Mouse (Mus musculus) v-Abl transformed pro-B cells (cell line): Measurements from ENCODE around the gene Tob1.

ENCODE experiments used
- in situ Hi-C, 2 experiments: fragments of 400-800 bp; cut with MboI; formaldehyde crosslinking; loops; one replicate each; pipeline ENCODE4 v1.15.1; 2025; ENCODE audit not compliant: unreplicated experiment in 2 of 2

Gene Tob1

GRCm38 (mm10) chr11:94211124-94211603 is at the start of gene Tob1:
Gene Tob1, plus strand, starts transcription at chr11:94211454.
- in situ Hi-C loops = no loop called here

- in situ Hi-C loops = no loop called here
Observed at GRCm38 (mm10) chr11:94161867-94162581, 49.2 kb upstream of the Tob1 start.

GRCm38 (mm10) chr11:94163005-94163767 is 48.1 kb upstream of the Tob1 start:
- in situ Hi-C loops = no loop called here

DNA sequence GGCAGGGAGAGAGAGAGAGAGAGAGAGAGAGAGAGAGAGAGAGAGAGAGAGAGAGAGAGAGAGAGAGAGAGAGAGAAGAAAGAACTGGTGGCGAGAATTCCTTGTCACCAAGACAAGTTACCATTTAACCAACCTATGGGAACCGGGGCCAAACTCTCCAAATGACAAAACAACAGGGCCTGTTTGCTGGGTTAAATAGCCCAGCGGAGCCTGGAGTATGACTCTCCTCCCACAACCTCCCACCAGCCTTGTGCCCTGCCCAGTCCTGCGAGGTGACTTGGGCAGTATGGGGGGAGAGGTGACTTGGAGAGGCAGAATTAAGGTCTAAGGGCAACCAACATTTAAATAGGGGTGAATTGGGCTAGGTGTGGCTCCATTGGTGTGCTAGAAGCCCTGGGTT is 45.5 kb upstream of the Tob1 start:
- in situ Hi-C loops = no loop called here

GRCm38 (mm10) chr11:94168238-94168637 is 43.0 kb upstream of the Tob1 start:
- in situ Hi-C loops = no loop called here

- in situ Hi-C loops = no loop called here
Observed at GRCm38 (mm10) chr11:94169596-94169995, 41.7 kb upstream of the Tob1 start.

DNA sequence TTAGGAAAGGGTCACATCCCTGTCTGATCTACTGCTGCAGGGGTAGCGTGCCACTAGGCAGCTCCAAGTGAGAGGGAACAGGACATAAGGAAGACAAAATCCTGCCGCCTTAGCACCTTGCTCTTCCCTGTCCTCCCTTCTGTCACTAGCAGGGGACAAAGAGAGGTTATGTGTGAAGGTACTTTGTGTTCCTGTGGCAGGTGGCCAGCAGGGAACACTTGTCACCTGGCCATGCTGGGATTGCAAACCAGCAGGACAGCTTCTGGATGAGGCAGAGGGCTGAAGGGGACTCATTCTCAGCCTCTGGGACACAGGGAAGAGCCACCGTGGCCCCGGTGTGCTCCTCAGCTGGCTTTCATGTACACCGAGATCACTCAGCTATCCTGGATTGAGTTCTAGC is 39.6 kb upstream of the Tob1 start:
- in situ Hi-C loops = no loop called here

DNA sequence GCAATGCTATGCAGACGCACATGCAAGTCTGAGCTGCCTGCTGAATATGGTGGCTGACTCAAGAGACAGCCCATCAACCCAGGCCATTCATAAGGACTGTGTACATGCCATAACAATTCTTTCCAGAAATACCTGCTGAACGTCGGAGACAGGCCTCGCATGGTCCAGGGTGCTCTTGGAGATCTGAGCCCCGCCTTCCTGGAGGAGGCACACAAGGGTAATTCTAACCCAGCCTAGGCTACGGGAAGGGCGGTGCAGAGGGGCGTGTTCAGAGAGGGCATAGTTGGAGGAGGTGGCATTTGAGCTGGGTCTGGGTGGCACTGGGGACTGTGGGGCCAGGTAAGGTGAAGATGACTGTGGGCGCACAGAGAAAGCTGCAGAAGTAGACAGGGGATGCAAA is 39.1 kb upstream of the Tob1 start:
- in situ Hi-C loops = no loop called here

DNA sequence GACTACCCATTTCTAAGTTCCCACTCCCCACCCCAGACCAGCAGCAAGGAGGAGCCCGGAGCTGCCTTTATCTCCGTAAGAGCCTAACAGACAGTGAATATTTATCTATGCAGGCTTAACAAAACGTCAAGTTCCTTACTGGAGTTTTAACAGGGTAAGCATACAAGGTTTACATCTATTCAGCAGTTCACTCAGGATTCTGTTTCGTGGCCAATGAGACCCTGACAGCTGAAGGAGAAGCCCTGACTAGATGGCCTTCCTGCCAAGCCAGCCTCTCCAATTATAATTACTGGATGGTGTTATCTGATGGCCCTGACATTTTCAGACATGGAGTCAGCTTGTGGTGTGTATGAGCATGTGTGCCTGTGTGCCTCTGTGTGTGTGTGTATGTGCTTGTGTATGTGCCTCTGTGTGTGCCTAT is 37.5 kb upstream of the Tob1 start:
- in situ Hi-C loops = no loop called here

DNA sequence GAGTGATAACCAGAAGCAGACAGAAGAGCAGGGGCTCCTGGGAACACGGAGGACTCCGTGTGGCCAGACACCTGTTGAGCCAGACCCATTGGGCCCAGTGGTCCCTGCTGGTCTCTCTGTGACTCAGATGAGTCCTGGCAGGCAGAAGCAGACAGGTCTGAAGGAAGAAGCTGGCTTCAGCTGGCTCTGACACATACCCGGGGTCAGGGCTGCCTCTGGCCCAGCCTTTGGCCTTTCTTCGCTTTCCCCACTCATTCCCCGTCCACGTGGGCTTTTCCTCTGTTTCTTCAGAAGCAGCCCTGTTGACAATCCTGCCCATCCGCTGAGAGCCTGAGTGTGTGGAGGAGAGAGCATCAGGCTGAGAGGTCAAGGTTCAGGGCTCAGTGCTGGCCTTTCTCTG is 36.0 kb upstream of the Tob1 start:
- in situ Hi-C loops = no loop called here

GRCm38 (mm10) chr11:94175694-94176093 is 35.6 kb upstream of the Tob1 start:
- in situ Hi-C loops = no loop called here

DNA sequence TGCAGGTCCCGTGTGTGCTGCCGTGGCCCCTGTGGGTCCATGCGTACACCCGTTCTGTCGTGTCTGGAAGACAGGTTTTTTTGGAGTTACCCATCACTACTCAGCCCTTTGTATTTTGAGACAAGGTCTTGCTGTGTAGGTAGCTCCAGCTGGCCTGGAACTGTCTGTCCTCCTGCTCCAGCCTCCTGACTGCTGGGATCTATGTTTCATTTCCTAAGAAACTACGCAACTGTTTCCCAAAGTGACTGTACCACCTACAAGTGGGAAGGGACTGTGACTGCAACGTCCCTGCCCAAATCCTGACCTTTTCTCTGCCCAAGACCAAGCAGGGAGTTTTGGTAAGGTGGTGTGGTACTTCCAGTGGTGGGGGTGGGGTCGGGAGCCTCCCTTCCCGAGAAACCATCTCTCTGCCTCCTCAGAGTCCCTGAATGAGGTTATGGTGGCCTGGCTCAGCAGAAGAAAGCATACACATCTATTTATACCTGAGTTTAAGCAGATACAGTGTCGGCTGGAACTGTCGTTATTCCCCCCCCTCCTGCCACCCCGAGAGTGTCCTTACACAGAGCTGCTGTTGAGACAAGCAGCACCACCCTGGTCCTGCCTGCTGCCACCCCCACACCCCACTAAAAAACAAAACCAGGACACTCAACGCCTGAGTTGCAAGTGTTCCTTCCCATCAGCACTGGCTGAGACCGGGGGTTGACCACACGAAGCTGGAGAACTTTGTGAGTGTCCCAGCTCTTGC is 33.2 kb upstream of the Tob1 start:
- in situ Hi-C loops = no loop called here

GRCm38 (mm10) chr11:94179768-94180167 is 31.5 kb upstream of the Tob1 start:
- in situ Hi-C loops = no loop called here

- in situ Hi-C loops = no loop called here
Observed at GRCm38 (mm10) chr11:94180194-94180593, 31.1 kb upstream of the Tob1 start.

- in situ Hi-C loops = no loop called here
Observed at GRCm38 (mm10) chr11:94181694-94182093, 29.6 kb upstream of the Tob1 start.

DNA sequence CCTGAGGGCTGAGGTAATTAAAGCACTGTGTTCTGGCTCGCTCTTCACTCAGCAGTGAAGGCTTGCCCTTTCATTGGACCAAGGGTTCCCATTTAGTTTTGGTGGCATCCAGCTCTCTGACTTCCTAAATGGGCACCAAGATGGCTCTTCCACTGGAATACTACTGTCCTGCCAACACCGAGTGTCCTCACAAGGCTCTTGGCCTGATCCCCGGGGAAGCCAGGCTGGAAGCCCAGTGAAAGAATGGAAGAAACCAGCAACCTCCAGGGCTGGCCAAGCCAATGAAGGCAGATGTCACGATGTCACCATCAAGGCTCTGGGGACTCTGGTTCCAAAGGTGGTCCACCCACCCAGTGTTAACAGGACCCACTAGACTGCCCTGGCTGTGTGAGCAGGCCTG is 28.5 kb upstream of the Tob1 start:
- in situ Hi-C loops = no loop called here

DNA sequence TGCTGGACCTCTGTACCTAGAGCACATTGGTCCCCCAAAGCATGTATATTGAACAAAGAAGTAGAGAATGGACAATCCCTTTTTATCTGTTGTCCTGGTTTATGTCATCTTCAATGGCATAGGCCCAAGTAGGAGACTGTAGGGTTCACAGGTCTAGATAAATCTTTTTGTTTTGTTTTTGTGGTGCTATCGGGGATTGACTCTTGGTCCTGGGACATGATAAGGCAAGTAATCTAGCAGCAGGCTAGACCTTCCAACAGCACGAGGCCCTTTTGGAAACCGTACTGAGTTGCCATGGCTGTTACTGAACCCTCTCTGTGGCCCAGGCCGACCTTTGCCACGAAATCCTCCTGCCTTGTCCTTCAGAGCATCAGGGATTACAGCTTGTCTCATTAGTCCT is 28.1 kb upstream of the Tob1 start:
- in situ Hi-C loops = no loop called here

- in situ Hi-C loops = no loop called here
Observed at GRCm38 (mm10) chr11:94183671-94184070, 27.6 kb upstream of the Tob1 start.

GRCm38 (mm10) chr11:94189579-94189978 is 21.7 kb upstream of the Tob1 start:
- in situ Hi-C loops = no loop called here

GRCm38 (mm10) chr11:94190665-94191064 is 20.6 kb upstream of the Tob1 start:
- in situ Hi-C loops = no loop called here

GRCm38 (mm10) chr11:94193109-94193508 is 18.1 kb upstream of the Tob1 start:
- in situ Hi-C loops = no loop called here
